ENCODE assay signal across 8 mouse cellular contexts in the genomic region with DNA sequence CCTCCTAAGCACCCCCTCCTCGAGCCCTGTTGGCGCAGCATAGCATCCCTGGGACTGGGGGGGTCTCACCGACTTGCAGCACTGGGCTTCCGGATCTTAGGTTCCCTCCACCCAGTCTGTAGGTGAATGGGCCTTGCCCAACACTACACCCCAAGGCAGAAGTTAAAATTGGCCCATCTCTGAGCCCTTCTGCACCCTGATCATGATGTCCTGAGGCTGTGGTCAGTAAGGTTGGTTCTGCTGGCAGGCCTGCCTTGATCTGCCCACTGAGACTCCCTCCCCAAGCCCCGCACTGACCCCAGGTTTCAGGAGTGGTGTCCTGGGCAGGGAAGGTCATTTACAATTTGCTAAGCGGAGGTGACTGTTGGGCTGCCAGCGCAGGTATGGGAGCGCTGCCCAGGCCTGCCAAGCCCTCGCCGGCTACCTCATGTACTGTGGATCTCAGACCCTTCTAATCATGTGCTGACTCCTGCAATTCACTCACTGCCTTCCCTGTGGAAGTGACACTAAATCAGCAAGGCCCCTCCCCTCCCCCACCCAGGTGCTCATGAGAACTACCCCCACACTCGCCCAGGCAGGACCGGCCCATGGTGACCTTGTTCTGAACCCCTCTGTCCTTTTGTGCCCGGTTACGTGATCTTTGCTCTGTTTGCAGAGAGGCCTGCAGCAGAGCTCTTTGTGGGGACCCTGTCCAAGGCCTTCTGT. TPM values are rescaled to one million over a fixed set of nuclear protein-coding genes. Genes with fewer than 3 reads are reported as not detected.
DNase-seq lines count a peak whose midpoint lies in the region; ATAC-seq and TF ChIP-seq lines count a peak whose summit lies in the region.

No protein-coding gene starts in this region.

- no peak for DNase-seq in heart, postnatal 4 days
- DNase-seq in ES-E14 (ENCODE audit: low read depth, low spot score): no peak
- DNase-seq in forebrain, embryonic 14.5 days (ENCODE audit: low spot score): no peak
- no peak for DNase-seq in liver, embryonic 13.5 days
- DNase-seq in adrenal gland, postnatal 4 days (ENCODE audit: low spot score in 2 of 2): no peak
- no peak for DNase-seq in Muller cell, postnatal 12 days (ENCODE audit: inconsistent ontology term)

- H3K4me1 ChIP-seq in heart, embryonic 13.5 days: peaks cover 90% of the 10 kb centered on the region
- H3K4me1 ChIP-seq in ES-E14 (ENCODE audit: control insufficient read depth in 2 of 2, insufficient read depth in 2 of 2, low read length in 2 of 2, poor library complexity in 1 of 2): peaks cover 2 to 34% of the 10 kb centered on the region in 2 experiments; a peak in 3 of 4 replicates
- peaks cover 3% of the 10 kb centered on the region; the same call in 1 of the 2 replicates for H3K4me1 ChIP-seq in forebrain, embryonic 14.5 days (ENCODE audit: control insufficient read depth, insufficient read depth, low read length)
- H3K4me1 ChIP-seq in liver, embryonic 13.5 days (replicated peaks): peaks cover 87% of the 10 kb centered on the region

- peak overlapping the region; percentile 66 for H3K9ac ChIP-seq in heart, embryonic 13.5 days
- peak overlapping the region; percentile 17; the same call in 1 of the 2 replicates for H3K9ac ChIP-seq in ES-E14 (ENCODE audit: insufficient read depth, low read depth, low read length, poor library complexity, severe bottlenecking)
- no peak overlapping the region for H3K9ac ChIP-seq in forebrain, embryonic 14.5 days (ENCODE audit: low read length)
- peak overlapping the region; percentile 76 for H3K9ac ChIP-seq in liver, embryonic 13.5 days

- H3K4me3 ChIP-seq in heart, embryonic 13.5 days: peak overlapping the region; percentile 1; the same call in 1 of the 2 replicates
- 0 out of 4 replicates have a peak overlapping the region, but pooled peaks of 1 of the 2 experiments have one; percentile 15 for H3K4me3 ChIP-seq in ES-E14 (ENCODE audit: insufficient read depth in 1 of 2, low read depth in 1 of 2, low read length in 2 of 2, poor library complexity in 1 of 2, severe bottlenecking in 1 of 2)
- H3K4me3 ChIP-seq in forebrain, embryonic 14.5 days (ENCODE audit: low read depth, low read length): no peak overlapping the region
- peak overlapping the region; percentile 44 for H3K4me3 ChIP-seq in liver, embryonic 13.5 days (replicated peaks)

- no peaks in the 10 kb centered on the region for H3K27me3 ChIP-seq in heart, embryonic 13.5 days (replicated peaks)
- 0 out of 2 replicates have a peak, but pooled peaks cover 2% of the 10 kb centered on the region for H3K27me3 ChIP-seq in forebrain, embryonic 14.5 days (replicated peaks; ENCODE audit: control insufficient read depth, insufficient read depth, low read length)
- H3K27me3 ChIP-seq in liver, embryonic 13.5 days: peaks cover 2% of the 10 kb centered on the region; the same call in 1 of the 2 replicates

- peak overlapping the region; percentile 43 for H3K4me2 ChIP-seq in heart, embryonic 13.5 days
- H3K4me2 ChIP-seq in forebrain, embryonic 14.5 days (ENCODE audit: low read length): no peak overlapping the region
- H3K4me2 ChIP-seq in liver, embryonic 13.5 days: peak overlapping the region; percentile 73

- in situ Hi-C loops in ES-E14 (cut with MboI; ENCODE audit: low sequenced_read_pairs in 2 of 2, unreplicated experiment in 2 of 2): loop anchor here in 1 of 2 experiments (10.0 kb wide), 1 partner anchor 78 kb away; no protein-coding TSS in a partner anchor

- H3K36me3 ChIP-seq in heart, embryonic 13.5 days: peaks cover 17% of the 10 kb centered on the region
- peaks cover 2% of the 10 kb centered on the region; the same call in 1 of the 2 replicates for H3K36me3 ChIP-seq in ES-E14 (ENCODE audit: control insufficient read depth, insufficient read depth, low read length, poor library complexity, severe bottlenecking)
- peaks cover 43% of the 10 kb centered on the region for H3K36me3 ChIP-seq in forebrain, embryonic 14.5 days (ENCODE audit: control insufficient read depth, insufficient read depth, low read length)
- peaks cover 55% of the 10 kb centered on the region for H3K36me3 ChIP-seq in liver, embryonic 13.5 days

- no peak for ATAC-seq in heart, embryonic 13.5 days (ENCODE audit: extremely low read depth, insufficient number of reproducible peaks, low FRiP score, low TSS enrichment)
- ATAC-seq in forebrain, embryonic 14.5 days: no peak
- ATAC-seq in liver, embryonic 13.5 days (ENCODE audit: low read depth): no peak; the same call in 1 of the 2 replicates
- ATAC-seq in CD4-positive, CD25-positive, alpha-beta regulatory T cell, adult 4 months: no peak

- peak overlapping the region; percentile 98 for H3K27ac ChIP-seq in heart, embryonic 13.5 days (replicated peaks)
- H3K27ac ChIP-seq in ES-E14 (ENCODE audit: insufficient read depth, low read depth, low read length, poor library complexity, severe bottlenecking): no peak overlapping the region
- H3K27ac ChIP-seq in forebrain, embryonic 14.5 days (ENCODE audit: low read depth, low read length): peak overlapping the region; percentile 39; the same call in 1 of the 2 replicates
- H3K27ac ChIP-seq in liver, embryonic 13.5 days: peak overlapping the region; percentile 100

- no peaks in the 10 kb centered on the region for H3K9me3 ChIP-seq in heart, embryonic 13.5 days
- no peaks in the 10 kb centered on the region for H3K9me3 ChIP-seq in ES-E14 (ENCODE audit: control insufficient read depth, insufficient read depth, low read depth, low read length)
- H3K9me3 ChIP-seq in forebrain, embryonic 14.5 days (replicated peaks; ENCODE audit: control insufficient read depth, low read length): no peaks in the 10 kb centered on the region
- H3K9me3 ChIP-seq in liver, embryonic 13.5 days (replicated peaks): no peaks in the 10 kb centered on the region

- 47% methylated on average over 14 of the region's 14 CpGs for WGBS in heart, embryonic 13.5 days
- 81% methylated on average over 14 of the region's 14 CpGs for WGBS in forebrain, embryonic 14.5 days
- WGBS in liver, embryonic 13.5 days (ENCODE audit: insufficient replicate concordance): 56% methylated on average over 14 of the region's 14 CpGs

TF ChIP-seq in ES-E14, 5 proteins besides CTCF, POLR2A, EP300 and RAD21:
- no peak for TF ChIP-seq CHD2 (IDR thresholded peaks at IDR 0.05; ENCODE audit: low read depth, low read length)
- no peak for TF ChIP-seq HCFC1 (IDR thresholded peaks at IDR 0.05; ENCODE audit: borderline replicate concordance, insufficient read depth, low read length)

RNA-seq across cellular contexts. Expression of a gene that starts 6.7 kb away (rescaled TPM):
- 13.5 and 13.7 TPM in 2 replicates for polyA plus RNA-seq in heart, embryonic 13.5 days (2015; fragmentation: Nextera tagmentation; extraction: Ambion mirVana)
- 10 to 100 TPM in 1 of 2 experiments, 1 to 10 TPM in 1; 9.0 to 10.1 TPM for total RNA-seq in heart, postnatal 4 days (2021)
- 4.7 and 9.2 TPM in 2 replicates for total RNA-seq in ES-E14 (2012; rRNA removed)
- polyA plus RNA-seq in forebrain, embryonic 14.5 days (2014; fragmentation: Nextera tagmentation; extraction: Ambion mirVana): 6.6 and 8.4 TPM in 2 replicates
- 6.0 TPM in 2 replicates for polyA plus RNA-seq in liver, embryonic 13.5 days (2015; fragmentation: Nextera tagmentation; extraction: Ambion mirVana)
- polyA plus RNA-seq in CD4-positive, CD25-positive, alpha-beta regulatory T cell, adult 4 months (2017; shearing (Covaris generic)): 1 to 10 TPM; 7.6 to 7.9 TPM
- total RNA-seq in adrenal gland, postnatal 4 days (2021): 10 to 100 TPM; 36.9 to 37.8 TPM

RNA-seq across cellular contexts. Expression of a gene that starts 15.1 kb away (rescaled TPM):
- polyA plus RNA-seq in heart, embryonic 13.5 days (2015; fragmentation: Nextera tagmentation; extraction: Ambion mirVana): 0.14 and 0.17 TPM in 2 replicates
- not detected for total RNA-seq in heart, postnatal 4 days (2021)
- total RNA-seq in ES-E14 (2012; rRNA removed): 2.4 and 3.4 TPM in 2 replicates
- not detected in 2 replicates for polyA plus RNA-seq in forebrain, embryonic 14.5 days (2014; fragmentation: Nextera tagmentation; extraction: Ambion mirVana)
- polyA plus RNA-seq in liver, embryonic 13.5 days (2015; fragmentation: Nextera tagmentation; extraction: Ambion mirVana): 0.14 and 0.24 TPM in 2 replicates
- under 1 TPM in 1 of 2 experiments, not detected in 1; 0.32 TPM for polyA plus RNA-seq in CD4-positive, CD25-positive, alpha-beta regulatory T cell, adult 4 months (2017; shearing (Covaris generic))
- total RNA-seq in adrenal gland, postnatal 4 days (2021): under 1 TPM; 0.50 to 0.62 TPM

RNA-seq across cellular contexts. Expression of a gene that starts 19.2 kb away (rescaled TPM):
- 26.8 and 28.4 TPM in 2 replicates for polyA plus RNA-seq in heart, embryonic 13.5 days (2015; fragmentation: Nextera tagmentation; extraction: Ambion mirVana)
- 10 to 100 TPM; 15.4 to 16.2 TPM for total RNA-seq in heart, postnatal 4 days (2021)
- 21.9 and 22.9 TPM in 2 replicates for total RNA-seq in ES-E14 (2012; rRNA removed)
- polyA plus RNA-seq in forebrain, embryonic 14.5 days (2014; fragmentation: Nextera tagmentation; extraction: Ambion mirVana): 52.9 and 54.9 TPM in 2 replicates
- polyA plus RNA-seq in liver, embryonic 13.5 days (2015; fragmentation: Nextera tagmentation; extraction: Ambion mirVana): 23.0 and 23.2 TPM in 2 replicates
- polyA plus RNA-seq in CD4-positive, CD25-positive, alpha-beta regulatory T cell, adult 4 months (2017; shearing (Covaris generic)): 10 to 100 TPM; 17.4 to 27.7 TPM
- 10 to 100 TPM; 59.8 to 65.6 TPM for total RNA-seq in adrenal gland, postnatal 4 days (2021)

RNA-seq across cellular contexts. Expression of a gene that starts 24.0 kb away (rescaled TPM):
- polyA plus RNA-seq in heart, embryonic 13.5 days (2015; fragmentation: Nextera tagmentation; extraction: Ambion mirVana): 36.3 and 41.6 TPM in 2 replicates
- total RNA-seq in heart, postnatal 4 days (2021): 10 to 100 TPM; 17.5 to 17.7 TPM
- total RNA-seq in ES-E14 (2012; rRNA removed): 30.7 and 42.0 TPM in 2 replicates
- 100 and 109 TPM in 2 replicates for polyA plus RNA-seq in forebrain, embryonic 14.5 days (2014; fragmentation: Nextera tagmentation; extraction: Ambion mirVana)
- 32.5 and 34.4 TPM in 2 replicates for polyA plus RNA-seq in liver, embryonic 13.5 days (2015; fragmentation: Nextera tagmentation; extraction: Ambion mirVana)
- 10 to 100 TPM; 60.2 to 68.1 TPM for polyA plus RNA-seq in CD4-positive, CD25-positive, alpha-beta regulatory T cell, adult 4 months (2017; shearing (Covaris generic))
- 10 to 100 TPM; 27.3 to 27.5 TPM for total RNA-seq in adrenal gland, postnatal 4 days (2021)

RNA-seq across cellular contexts. Expression of a gene that starts 32.1 kb away (rescaled TPM):
- 21.4 and 26.6 TPM in 2 replicates for polyA plus RNA-seq in heart, embryonic 13.5 days (2015; fragmentation: Nextera tagmentation; extraction: Ambion mirVana)
- 10 to 100 TPM; 11.7 to 13.6 TPM for total RNA-seq in heart, postnatal 4 days (2021)
- total RNA-seq in ES-E14 (2012; rRNA removed): 20.6 and 31.5 TPM in 2 replicates
- polyA plus RNA-seq in forebrain, embryonic 14.5 days (2014; fragmentation: Nextera tagmentation; extraction: Ambion mirVana): 39.8 and 54.3 TPM in 2 replicates
- 26.4 and 27.1 TPM in 2 replicates for polyA plus RNA-seq in liver, embryonic 13.5 days (2015; fragmentation: Nextera tagmentation; extraction: Ambion mirVana)
- 1 to 10 TPM; 8.4 to 9.8 TPM for polyA plus RNA-seq in CD4-positive, CD25-positive, alpha-beta regulatory T cell, adult 4 months (2017; shearing (Covaris generic))
- total RNA-seq in adrenal gland, postnatal 4 days (2021): 10 to 100 TPM; 10.3 to 11.9 TPM
